Mouse (Mus musculus) mesoderm, embryonic 11.5 days (tissue): ENCODE data around the gene Cyth1.

Source experiments
- DNase-seq: peaks from one replicate; pipeline ENCODE4 v3.0.0-alpha.2; 2012; ENCODE audit warnings: low read depth, low spot score

Cyth1 gene

DNA sequence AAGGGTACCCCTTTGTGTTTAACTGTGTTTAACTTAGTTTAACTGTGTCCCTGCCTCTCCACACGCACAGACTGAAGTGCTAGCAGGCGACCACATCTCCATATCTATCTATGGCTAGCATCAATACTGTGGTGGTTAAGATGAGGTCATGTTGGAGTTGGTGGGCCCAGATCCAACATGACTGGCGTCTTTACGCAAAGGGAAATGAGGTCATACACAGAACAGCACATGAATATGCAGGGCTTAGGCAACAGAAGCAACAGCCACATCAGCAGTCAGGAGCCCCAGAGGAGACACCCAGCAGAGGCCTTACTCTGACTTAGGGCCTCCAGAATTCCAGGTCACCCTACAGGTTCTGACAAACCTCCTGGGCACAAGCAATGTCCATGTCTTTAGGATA, 95.4 kb downstream of the Cyth1 start:
- DNase-seq, result no peak

DNA sequence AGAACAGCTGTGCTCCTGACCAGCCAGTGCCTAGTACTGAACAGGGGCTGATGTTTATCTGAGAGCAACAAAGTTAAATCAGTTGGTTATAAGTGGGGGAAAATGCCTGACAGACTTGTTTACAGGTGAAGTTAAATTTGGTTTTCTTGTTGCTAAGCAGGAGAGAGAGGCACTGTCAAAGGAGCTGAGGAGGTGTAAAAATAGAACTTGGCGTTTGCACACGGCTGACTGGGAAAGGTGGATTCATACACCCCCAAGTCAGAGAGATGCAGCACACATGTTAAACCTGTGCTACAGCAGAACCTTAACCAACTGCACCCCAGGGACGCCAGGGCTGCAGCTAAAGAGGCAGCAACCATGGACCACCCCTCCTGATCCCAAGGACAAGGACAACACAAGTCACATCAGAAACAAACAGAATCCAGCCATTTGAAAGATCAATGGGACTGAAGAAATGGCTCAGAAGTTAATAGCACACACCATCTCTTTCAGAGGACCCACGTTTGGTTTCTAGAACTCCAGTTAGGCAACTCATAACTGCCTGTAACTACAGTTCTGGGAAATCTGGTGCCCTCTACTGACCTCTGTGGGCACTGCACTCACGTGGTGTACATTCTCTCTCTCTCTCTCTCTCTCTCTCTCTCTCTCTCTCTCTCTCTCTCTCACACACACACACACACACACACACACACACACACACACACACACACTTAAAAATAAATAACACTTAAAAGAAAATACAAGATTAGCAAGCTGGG, 96.8 kb downstream of the Cyth1 start:
- DNase-seq, result no peak

- no peak for DNase-seq
Observed at GRCm38 (mm10) chr11:118150115-118150701, 98.2 kb downstream of the Cyth1 start.

- DNase-seq, result no peak
Observed at GRCm38 (mm10) chr11:118147877-118148637, 100.3 kb downstream of the Cyth1 start.

DNA sequence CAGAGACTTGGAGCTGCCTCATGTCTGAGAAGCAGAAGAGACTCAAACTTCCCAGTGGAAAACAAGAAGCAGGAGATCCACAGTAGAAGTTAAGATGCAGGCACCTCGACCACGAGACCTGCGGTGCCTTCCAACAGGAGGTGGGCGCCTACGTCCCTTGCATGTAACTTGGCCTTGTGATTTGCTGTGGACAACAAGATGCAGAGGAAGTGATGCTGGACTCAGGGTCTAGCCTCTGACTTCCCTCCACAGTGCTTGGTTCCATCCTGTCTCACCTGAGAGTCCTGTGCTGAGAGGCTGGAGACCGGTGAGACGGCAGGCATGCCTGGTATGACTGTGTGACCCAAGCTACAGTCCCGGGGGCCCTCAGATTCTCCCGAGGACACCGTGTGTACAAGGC, 101.9 kb downstream of the Cyth1 start:
- DNase-seq, result no peak

GRCm38 (mm10) chr11:118145771-118146351, 102.5 kb downstream of the Cyth1 start:
- DNase-seq, result no peak

DNA sequence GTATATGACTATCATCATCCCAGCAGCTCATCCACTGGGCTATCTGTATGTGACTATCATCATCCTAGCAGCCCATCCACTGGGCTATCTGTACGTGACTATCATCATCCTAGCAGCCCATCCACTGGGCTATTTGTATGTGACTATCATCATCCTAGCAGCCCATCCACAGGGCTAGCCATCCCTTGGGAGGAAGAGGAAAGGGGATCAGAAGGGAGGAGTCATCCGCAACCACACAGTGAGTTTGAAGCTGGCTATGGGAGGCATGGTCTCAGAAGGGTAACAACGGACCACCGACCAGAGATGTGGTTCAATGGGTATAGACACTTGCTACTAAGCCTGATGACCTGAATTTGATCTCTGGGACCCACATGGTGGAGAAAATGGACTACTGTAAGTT, 103.3 kb downstream of the Cyth1 start:
- DNase-seq, result no peak

GRCm38 (mm10) chr11:118143731-118144130, 104.7 kb downstream of the Cyth1 start:
- DNase-seq, result no peak

DNA sequence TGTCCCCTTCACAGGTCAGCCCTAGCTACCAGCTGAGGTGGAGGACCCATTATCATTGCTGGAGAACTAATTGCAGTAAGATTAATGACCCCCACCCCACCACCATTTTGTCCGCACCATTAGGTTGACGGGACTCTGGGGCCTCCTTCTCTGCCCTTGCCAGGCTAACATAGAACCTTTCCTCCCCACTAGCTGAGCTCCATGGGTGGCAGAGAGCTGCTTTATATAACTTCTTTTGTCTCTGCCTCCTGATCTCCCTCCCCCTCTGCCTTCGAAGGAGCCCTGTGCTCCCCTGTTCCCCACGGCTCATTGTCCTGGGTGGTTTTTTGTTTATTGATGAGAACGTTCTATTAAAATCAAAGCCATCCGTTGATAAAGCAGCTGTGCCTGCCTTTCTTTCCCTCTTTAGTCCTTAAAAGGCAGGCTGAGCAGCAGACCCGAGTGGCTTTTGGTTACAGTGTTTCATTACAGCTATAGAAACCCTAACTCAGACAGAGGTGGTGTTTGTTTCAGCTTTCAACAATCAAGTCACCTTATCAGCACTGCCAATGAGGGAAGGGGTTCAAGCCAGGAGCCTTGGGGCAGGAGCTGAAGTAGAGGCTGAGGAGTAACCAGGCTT, 105.7 kb downstream of the Cyth1 start:
- DNase-seq, result peak; percentile 32

- DNase-seq, result no peak
Observed at GRCm38 (mm10) chr11:118140771-118141565, 107.4 kb downstream of the Cyth1 start.

- no peak for DNase-seq
Observed at GRCm38 (mm10) chr11:118138347-118138746, 110.0 kb downstream of the Cyth1 start.

GRCm38 (mm10) chr11:118136172-118136632, 112.2 kb downstream of the Cyth1 start:
- DNase-seq, result no peak

DNA sequence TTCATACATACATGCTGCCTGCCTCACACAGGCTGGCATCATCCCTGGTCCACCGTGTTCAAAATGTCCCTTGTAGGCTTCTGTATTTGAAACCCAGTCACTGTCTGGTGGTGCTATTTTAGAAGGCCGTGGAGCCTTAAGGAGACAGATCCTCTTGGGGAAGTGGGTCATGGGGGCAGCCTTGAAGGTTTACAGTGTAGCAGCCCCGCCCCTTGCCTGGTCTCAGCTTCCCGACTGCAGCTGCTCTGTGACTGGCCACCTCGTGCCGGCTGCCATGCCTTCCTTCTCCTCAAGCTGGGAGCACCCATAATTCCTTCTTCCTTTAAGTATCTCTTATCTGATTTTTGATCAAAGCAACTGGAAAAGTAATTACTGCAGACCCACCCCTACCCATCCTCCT, 113.1 kb downstream of the Cyth1 start:
- DNase-seq, result no peak

DNA sequence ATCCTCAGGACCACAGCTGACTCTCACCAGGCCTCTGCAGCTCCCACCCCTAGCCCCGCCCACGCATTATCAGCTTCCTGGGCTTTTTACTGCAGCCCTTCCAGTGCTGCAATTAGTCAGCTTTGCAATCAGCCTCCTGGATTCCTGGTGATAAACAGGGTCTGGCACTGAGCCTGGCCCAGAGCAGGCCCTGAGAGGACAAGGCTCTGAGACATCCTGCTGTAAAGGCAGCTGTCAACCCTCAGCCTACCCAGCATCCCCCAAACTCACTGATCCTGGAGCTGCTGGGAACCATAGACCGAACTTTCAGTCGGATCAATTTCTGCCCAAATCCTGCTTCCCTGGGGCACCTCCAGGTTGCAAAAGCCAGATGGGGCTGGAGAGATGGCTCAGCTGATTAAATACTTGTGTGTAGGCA, 114.6 kb downstream of the Cyth1 start:
- no peak for DNase-seq

DNA sequence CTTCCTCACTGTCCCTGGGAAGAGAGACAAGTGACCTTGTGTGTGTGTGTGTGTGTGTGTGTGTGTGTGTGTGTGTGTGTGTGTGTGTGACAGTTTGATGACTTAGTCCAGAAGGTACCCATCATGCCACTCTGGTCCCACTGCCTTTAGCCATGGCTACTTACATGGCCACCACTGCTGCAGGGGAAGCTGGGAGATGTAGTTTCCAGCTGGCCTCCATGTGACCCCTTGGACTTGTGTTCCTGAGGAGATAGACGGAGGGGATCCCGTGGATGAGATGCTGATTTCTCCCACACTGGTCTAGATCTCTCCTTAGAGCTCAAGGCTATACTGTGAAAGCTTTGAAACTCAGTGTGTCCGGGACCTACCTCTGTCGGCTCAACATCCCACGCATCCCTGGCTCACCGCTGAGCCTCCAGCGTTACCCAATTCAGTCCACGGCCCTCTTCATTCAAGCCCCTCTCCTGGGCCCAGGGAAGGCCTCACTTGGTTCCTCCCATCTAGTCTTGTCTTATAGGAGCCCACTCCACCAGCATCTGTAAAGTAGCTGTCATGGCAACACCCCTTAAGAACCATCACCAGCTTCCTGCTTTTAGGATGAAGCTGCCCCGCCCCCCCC, 115.2 kb downstream of the Cyth1 start:
- DNase-seq, result no peak

GRCm38 (mm10) chr11:118132136-118132535, 116.3 kb downstream of the Cyth1 start:
- DNase-seq, result no peak

DNA sequence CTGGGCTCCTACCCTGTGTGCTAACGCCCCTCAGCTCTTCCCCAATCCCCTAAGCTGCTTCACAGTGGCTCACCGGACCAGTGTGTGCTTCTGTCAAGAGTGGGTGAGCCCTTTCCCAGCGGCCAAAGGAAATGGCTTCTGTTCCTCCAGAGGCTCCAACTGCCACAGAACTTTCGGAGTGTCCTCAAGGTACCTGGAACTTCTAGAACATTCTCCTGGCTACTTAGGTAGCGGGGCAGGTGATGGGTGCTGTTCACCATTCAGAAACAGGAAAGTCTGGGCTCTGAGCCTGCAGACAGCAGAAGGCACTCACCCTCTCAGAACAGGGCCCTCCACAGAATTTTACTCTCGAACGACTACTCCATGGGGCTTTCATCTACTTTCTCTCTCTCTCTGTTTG, 117.9 kb downstream of the Cyth1 start, which contains the start of gene Dnah17:
Gene Dnah17, minus strand, starts transcription at position 101 of the 400 bp plus-strand sequence.
- DNase-seq, result no peak

GRCm38 (mm10) chr11:118129812-118130211, 118.6 kb downstream of the Cyth1 start:
- no peak for DNase-seq

GRCm38 (mm10) chr11:118121592-118121991, 126.8 kb downstream of the Cyth1 start:
- DNase-seq, result no peak

- DNase-seq, result no peak
Observed at GRCm38 (mm10) chr11:118118777-118119176, 129.6 kb downstream of the Cyth1 start.
